Mouse (Mus musculus): ENCODE results near the gene Gfra1. TPM values are rescaled to one million over a fixed set of nuclear protein-coding genes. Genes with fewer than 3 reads are reported as not detected.

The Gfra1 gene
- polyA plus RNA-seq, 1 experiment from 2014 or later = 10.7 TPM

GRCm38 (mm10) chr19:58190947-58191346, 264.8 kb downstream of the Gfra1 start:
- Histone ChIP-seq H3K27ac (ENCODE audit: low read depth, low read length) (no peak overlapping the region), H3K9ac (ENCODE audit: low read depth, low read length) (no peak overlapping the region), H3K4me1 (replicated peaks; ENCODE audit: control insufficient read depth, insufficient read depth, low read length) (no peaks in the 10 kb centered on the region; the same call in 1 of the 2 replicates), H3K27me3 (replicated peaks; ENCODE audit: control insufficient read depth, insufficient read depth, low read length) (no peaks in the 10 kb centered on the region), H3K9me3 (ENCODE audit: control insufficient read depth, low read length) (no peaks in the 10 kb centered on the region), H3K4me2 (no peak overlapping the region), H3K36me3 (ENCODE audit: control insufficient read depth, insufficient read depth, low read length) (no peaks in the 10 kb centered on the region), H3K4me3 (ENCODE audit: low read depth, low read length) (no peak overlapping the region)
- no peak for DNase-seq (ENCODE audit: low spot score)
- no peak for ATAC-seq (replicated peaks; ENCODE audit: low FRiP score)
- WGBS = 61% methylated on average over 2 of the region's 2 CpGs

- Histone ChIP-seq H3K9ac (ENCODE audit: low read depth, low read length) (no peak overlapping the region), H3K27ac (ENCODE audit: low read depth, low read length) (no peak overlapping the region), H3K9me3 (ENCODE audit: control insufficient read depth, low read length) (no peaks in the 10 kb centered on the region), H3K4me2 (no peak overlapping the region), H3K36me3 (ENCODE audit: control insufficient read depth, insufficient read depth, low read length) (no peaks in the 10 kb centered on the region), H3K27me3 (replicated peaks; ENCODE audit: control insufficient read depth, insufficient read depth, low read length) (no peaks in the 10 kb centered on the region), H3K4me1 (replicated peaks; ENCODE audit: control insufficient read depth, insufficient read depth, low read length) (no peaks in the 10 kb centered on the region), H3K4me3 (ENCODE audit: low read depth, low read length) (no peak overlapping the region)
- DNase-seq (ENCODE audit: low spot score) (no peak), ATAC-seq (replicated peaks; ENCODE audit: low FRiP score) (no peak)
- WGBS = 54% methylated on average over 4 of the region's 4 CpGs
These were observed 269.2 kb downstream of the Gfra1 start for GRCm38 (mm10) chr19:58186558-58186957.

Other genes starting within 250 kb of the Gfra1 start
- not detected in 2 replicates for gene Ccdc172, start 56.1 kb upstream of the Gfra1 start, polyA plus RNA-seq (2014; fragmentation: Nextera tagmentation; extraction: Ambion mirVana)
- gene Pnlip, start 196.6 kb upstream of the Gfra1 start, polyA plus RNA-seq (2014; fragmentation: Nextera tagmentation; extraction: Ambion mirVana) = 0.18 TPM in 1 of 2 replicates, not detected in the other